ENCODE assay signal across 22 mouse cellular contexts in genomic region chr2:125187904-125188303, GRCm38 (mm10). TPM values are rescaled to one million over a fixed set of nuclear protein-coding genes. Genes with fewer than 3 reads are reported as not detected.
"Had no signal": no experiment of that assay in that cellular context is flagged by ENCODE, and none has a peak within 500 bp of the region (broad histone marks: within the 10 kb centered on the region; RNA-seq: fewer than 3 reads in every experiment).

No protein-coding gene starts in this region.

- H3K4me1 ChIP-seq: lung, embryonic 15.5 days; midbrain, embryonic 13.5 days; midbrain, embryonic 15.5 days; neural tube, embryonic 12.5 days; stomach, embryonic 15.5 days had no signal

- H3K9ac ChIP-seq: lung, embryonic 15.5 days; midbrain, embryonic 13.5 days; midbrain, embryonic 15.5 days; neural tube, embryonic 12.5 days; stomach, embryonic 15.5 days had no signal

- DNase-seq: lung, adult 2 months; lung, postnatal 14 days; lung, postnatal 36 days; right cerebral cortex, postnatal 14 days; thymus, adult 2 months; thymus, postnatal 25 days; thymus, postnatal 4 days had no signal

- ATAC-seq: lung, postnatal 0 days; midbrain, embryonic 13.5 days; midbrain, embryonic 15.5 days had no signal

- H3K27ac ChIP-seq: lung, embryonic 15.5 days; macrophage; midbrain, embryonic 13.5 days; midbrain, embryonic 15.5 days; neural tube, embryonic 12.5 days; stomach, embryonic 15.5 days; stomach, postnatal 0 days had no signal

- H3K36me3 ChIP-seq: lung, embryonic 15.5 days; midbrain, embryonic 13.5 days; midbrain, embryonic 15.5 days; neural tube, embryonic 12.5 days; stomach, embryonic 15.5 days had no signal

- H3K4me3 ChIP-seq: lung, embryonic 15.5 days; megakaryocyte, embryonic 14.5 days; midbrain, embryonic 13.5 days; midbrain, embryonic 15.5 days; neural tube, embryonic 12.5 days; stomach, embryonic 15.5 days had no signal

- H3K27me3 ChIP-seq: lung, embryonic 15.5 days; midbrain, embryonic 13.5 days; midbrain, embryonic 15.5 days; neural tube, embryonic 12.5 days; stomach, embryonic 15.5 days had no signal

- H3K4me2 ChIP-seq: lung, embryonic 15.5 days; midbrain, embryonic 11.5 days; midbrain, embryonic 13.5 days; midbrain, embryonic 15.5 days; neural tube, embryonic 12.5 days; stomach, embryonic 15.5 days had no signal

- H3K9me3 ChIP-seq: lung, embryonic 15.5 days; midbrain, embryonic 13.5 days; midbrain, embryonic 15.5 days; neural tube, embryonic 12.5 days; stomach, embryonic 15.5 days had no signal

RNA-seq across cellular contexts. Expression of gene Slc12a1, which starts 35.6 kb away (rescaled TPM):
- total RNA-seq: megakaryocyte progenitor cell, adult 5-6 weeks; monocyte, adult 5-6 weeks; neutrophil, adult 5-6 weeks had no signal
- polyA plus RNA-seq: lung, embryonic 15.5 days; macrophage; midbrain, embryonic 13.5 days; midbrain, embryonic 15.5 days; stomach, embryonic 15.5 days; stomach, postnatal 0 days; urinary bladder, adult 2 months had no signal

RNA-seq across cellular contexts. Expression of gene Ctxn2, which starts 51.4 kb away (rescaled TPM):
- total RNA-seq: megakaryocyte progenitor cell, adult 5-6 weeks; monocyte, adult 5-6 weeks; neutrophil, adult 5-6 weeks had no signal
- polyA plus RNA-seq: lung, adult 2 months; lung, embryonic 15.5 days; lung, postnatal 0 days; macrophage; spleen, adult 2 months; thymus, adult 2 months; urinary bladder, adult 2 months had no signal
